Mouse (Mus musculus): ENCODE results near the gene Ddx3x. TPM values are rescaled to one million over a fixed set of nuclear protein-coding genes. Genes with fewer than 3 reads are reported as not detected.

The Ddx3x gene
- polyA plus RNA-seq (2012; rRNA removed; ENCODE audit: low replicate concordance), result 24.6 and 49.3 TPM in 2 replicates

GRCm38 (mm10) chrX:13280409-13281328, at the start of gene Ddx3x:
Gene Ddx3x, plus strand, starts transcription at chrX:13280970.

Other genes with a start within 250 kb of the Ddx3x start
- gene Usp9x, start 209.5 kb upstream of the Ddx3x start, polyA plus RNA-seq (2012; rRNA removed; ENCODE audit: low replicate concordance), result 18.0 and 25.1 TPM in 2 replicates
- gene Nyx, start 185.1 kb downstream of the Ddx3x start, polyA plus RNA-seq (2012; rRNA removed; ENCODE audit: low replicate concordance), result 0.13 and 0.21 TPM in 2 replicates

Measured in subcutaneous adipose tissue, adult 2 months (tissue).